Mouse (Mus musculus) small intestine, adult 2 months (tissue): ENCODE data around the gene Myl6.

Experiments used
- CTCF ChIP-seq: fragments of 200-500 bp; IDR thresholded peaks from 2 replicates; pipeline ENCODE4 v1.5.1; 2012; ENCODE audit warnings: low read depth, mild to moderate bottlenecking, control low read depth, inconsistent platforms, low read length, moderate library complexity, mixed read lengths; ENCODE audit not compliant: insufficient replicate concordance, insufficient read length; ENCODE audit errors: extremely low read depth
- POLR2A ChIP-seq: fragments of 200-500 bp; IDR thresholded peaks from 2 replicates; pipeline ENCODE4 v1.6.1; 2012; ENCODE audit warnings: low read depth, mild to moderate bottlenecking, control low read depth, inconsistent platforms, low read length, moderate library complexity

DNA sequence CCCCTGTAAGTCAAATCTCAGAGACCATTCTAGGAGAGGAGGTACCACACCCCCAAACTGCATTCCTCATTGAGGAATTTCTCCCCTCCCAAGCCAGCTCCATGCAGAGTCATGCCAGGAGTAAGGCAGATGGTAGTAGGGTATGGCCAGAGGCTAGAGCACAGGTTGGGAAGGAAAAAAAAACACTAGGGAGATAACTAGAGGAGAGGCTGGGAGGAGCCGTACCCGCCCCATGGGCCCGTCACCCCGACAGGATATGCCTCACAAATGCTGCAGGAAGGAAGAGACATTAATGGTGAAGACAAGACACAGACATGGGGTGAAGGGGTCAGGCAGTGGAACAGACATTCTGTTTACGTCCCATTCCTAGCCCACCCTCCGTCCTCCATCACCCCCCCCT lies 2.5 kb downstream of the Myl6 start:
- TF ChIP-seq CTCF (0 out of 2 replicates have a peak, but pooled peaks have one; percentile 1), POLR2A (no peak)
